Mouse (Mus musculus) testis, adult 2 months (tissue): ENCODE measurements around the gene Abcb8. TPM values are rescaled to one million over a fixed set of nuclear protein-coding genes. Genes with fewer than 3 reads are reported as not detected.

ENCODE experiments used
- H3K27ac ChIP-seq: fragments of 200-500 bp; 2 replicates; pipeline ENCODE4 v1.5.1; 2012; ENCODE audit warnings: low read depth, low read length; ENCODE audit not compliant: control insufficient read depth, insufficient read depth
- H3K27me3 ChIP-seq: fragments of 200-500 bp; 2 replicates; pipeline ENCODE4 v1.6.1; 2012; ENCODE audit warnings: mild to moderate bottlenecking, low read length, moderate library complexity; ENCODE audit not compliant: control insufficient read depth, insufficient read depth
- H3K36me3 ChIP-seq: fragments of 200-500 bp; 2 replicates; pipeline ENCODE4 v1.6.1; 2012; ENCODE audit warnings: mild to moderate bottlenecking, low read length; ENCODE audit not compliant: control insufficient read depth, insufficient read depth
- H3K4me1 ChIP-seq: fragments of 200-500 bp; 2 replicates; pipeline ENCODE4 v1.6.1; 2012; ENCODE audit warnings: low read length; ENCODE audit not compliant: control insufficient read depth, insufficient read depth
- H3K4me3 ChIP-seq: fragments of 200-500 bp; 2 replicates; pipeline ENCODE4 v1.5.1; 2012; ENCODE audit warnings: low read depth, mild to moderate bottlenecking, low read length, moderate library complexity, mixed read lengths; ENCODE audit not compliant: control insufficient read depth
- CTCF ChIP-seq: fragments of 200-500 bp; IDR thresholded peaks from 2 replicates; pipeline ENCODE4 v1.5.1; 2012; ENCODE audit warnings: low read depth, mild to moderate bottlenecking, inconsistent platforms, low read length, moderate library complexity; ENCODE audit not compliant: control insufficient read depth, insufficient read depth, insufficient replicate concordance
- POLR2A ChIP-seq: fragments of 200-500 bp; IDR thresholded peaks from 2 replicates; pipeline ENCODE4 v1.6.1; 2012; ENCODE audit warnings: low read depth, mild to moderate bottlenecking, inconsistent platforms, low read length, moderate library complexity; ENCODE audit not compliant: control insufficient read depth
- polyA plus RNA-seq: library from polyadenylated mRNA; depleted of rRNA; stranded (reverse); fragments of >200 nt; gene quantifications from 2 replicates; pipeline ENCODE4 v1.2.3, GENCODE M21; 2012

The Abcb8 gene
- polyA plus RNA-seq, 1 experiment: 28.1 TPM

DNA sequence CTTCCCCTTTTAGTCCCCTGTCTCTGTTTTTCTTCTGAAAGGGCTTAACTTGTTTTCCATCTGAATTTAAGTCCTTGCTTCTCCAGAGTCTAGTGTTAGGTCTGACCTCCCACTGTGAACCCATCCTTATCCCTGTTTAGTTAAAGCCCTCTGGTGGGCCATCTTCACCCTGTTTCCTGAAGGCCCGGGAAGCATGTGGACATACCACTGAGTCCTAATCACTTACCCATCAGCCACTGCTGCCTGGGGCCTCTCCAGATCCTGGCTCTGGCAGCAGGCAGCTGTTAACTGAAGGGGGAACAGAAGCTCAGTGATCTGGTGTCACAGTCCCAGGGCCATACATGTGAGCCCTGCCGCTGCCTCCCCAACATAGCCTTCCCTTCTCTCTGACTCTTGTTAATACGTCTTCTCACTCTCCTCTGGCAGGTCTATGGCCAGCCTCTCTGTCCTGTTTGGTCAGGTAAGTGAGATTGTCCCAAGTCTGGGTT is 12.0 kb downstream of the Abcb8 start:
- H3K4me3 ChIP-seq: no peak overlapping the region
- H3K27ac ChIP-seq: no peak overlapping the region
- TF ChIP-seq POLR2A (no peak), CTCF (no peak)
- H3K4me1 ChIP-seq: no peaks in the 10 kb centered on the region
- no peaks in the 10 kb centered on the region for H3K27me3 ChIP-seq
- H3K36me3 ChIP-seq: no peaks in the 10 kb centered on the region; the same call in none of the 2 replicates

DNA sequence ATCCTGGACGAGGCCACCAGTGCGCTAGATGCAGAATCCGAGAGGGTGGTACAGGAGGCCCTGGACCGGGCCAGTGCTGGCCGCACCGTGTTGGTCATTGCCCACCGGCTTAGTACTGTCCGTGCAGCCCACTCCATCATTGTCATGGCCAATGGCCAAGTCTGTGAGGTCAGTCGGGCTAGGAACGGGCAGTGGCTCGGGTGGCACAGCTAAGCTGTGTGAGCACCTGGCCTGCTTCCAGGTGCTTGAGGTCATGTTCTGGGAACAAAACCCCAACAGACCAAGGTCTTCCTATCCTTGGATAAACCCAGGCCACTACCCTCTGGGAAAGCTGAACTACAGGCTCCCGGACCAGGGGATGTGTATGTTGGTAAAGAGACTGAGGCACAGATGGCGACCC is 15.2 kb downstream of the Abcb8 start:
- H3K4me3 ChIP-seq: no peak overlapping the region
- H3K27ac ChIP-seq: no peak overlapping the region
- no peaks in the 10 kb centered on the region for H3K27me3 ChIP-seq
- H3K4me1 ChIP-seq: 0 out of 2 replicates have a peak, but pooled peaks cover 2% of the 10 kb centered on the region
- no peak for TF ChIP-seq CTCF
- no peak for TF ChIP-seq POLR2A
- H3K36me3 ChIP-seq: no peaks in the 10 kb centered on the region; the same call in 1 of the 2 replicates

DNA sequence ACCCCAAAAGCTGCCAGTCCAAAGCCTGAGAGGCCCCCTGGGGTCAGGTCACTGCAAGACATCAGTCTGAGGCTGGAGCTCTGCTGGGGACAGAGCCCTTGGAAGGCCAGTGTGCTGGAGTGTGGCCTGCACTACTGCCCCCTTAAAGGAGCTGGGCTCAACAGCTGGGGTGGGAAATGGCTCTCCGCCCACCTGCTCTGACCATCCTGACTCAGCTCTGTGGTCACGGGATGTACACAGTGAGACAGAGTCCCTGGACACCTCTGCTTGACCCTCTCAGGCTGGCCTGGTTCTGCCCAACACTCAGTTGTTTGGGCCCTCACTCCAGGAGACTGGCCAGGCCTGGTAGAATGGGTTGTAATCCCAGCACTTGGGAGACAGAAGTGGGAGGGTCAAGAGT is 16.0 kb downstream of the Abcb8 start:
- no peak for TF ChIP-seq CTCF
- TF ChIP-seq POLR2A: no peak
- Histone ChIP-seq H3K27me3 (no peaks in the 10 kb centered on the region), H3K4me1 (0 out of 2 replicates have a peak, but pooled peaks cover 2% of the 10 kb centered on the region), H3K27ac (no peak overlapping the region), H3K36me3 (no peaks in the 10 kb centered on the region; the same call in 1 of the 2 replicates), H3K4me3 (no peak overlapping the region)

DNA sequence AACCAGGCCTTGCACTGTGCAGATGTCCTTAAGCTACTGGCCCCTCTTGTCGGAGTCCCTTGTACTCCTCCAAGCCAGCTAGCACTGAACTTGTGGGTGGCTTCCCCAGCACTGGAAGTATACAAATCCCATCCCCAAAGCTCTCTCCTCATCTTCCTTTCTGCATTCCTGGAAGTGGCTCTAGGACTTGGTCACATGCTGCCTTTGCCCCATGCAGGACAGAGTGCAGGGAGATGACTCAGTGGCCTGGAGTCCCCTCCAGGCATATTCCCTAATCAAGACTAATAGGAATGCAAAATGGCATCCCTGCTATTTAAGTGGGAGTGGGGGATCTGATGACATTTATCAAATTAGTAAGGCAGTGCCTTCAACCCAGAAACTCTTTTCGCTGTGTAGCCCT is 18.6 kb downstream of the Abcb8 start:
- no peak overlapping the region for H3K27ac ChIP-seq
- H3K4me1 ChIP-seq: 0 out of 2 replicates have a peak, but pooled peaks cover 2% of the 10 kb centered on the region
- no peak for TF ChIP-seq CTCF
- no peak for TF ChIP-seq POLR2A
- no peaks in the 10 kb centered on the region; the same call in 1 of the 2 replicates for H3K36me3 ChIP-seq
- H3K27me3 ChIP-seq: no peaks in the 10 kb centered on the region
- H3K4me3 ChIP-seq: no peak overlapping the region

DNA sequence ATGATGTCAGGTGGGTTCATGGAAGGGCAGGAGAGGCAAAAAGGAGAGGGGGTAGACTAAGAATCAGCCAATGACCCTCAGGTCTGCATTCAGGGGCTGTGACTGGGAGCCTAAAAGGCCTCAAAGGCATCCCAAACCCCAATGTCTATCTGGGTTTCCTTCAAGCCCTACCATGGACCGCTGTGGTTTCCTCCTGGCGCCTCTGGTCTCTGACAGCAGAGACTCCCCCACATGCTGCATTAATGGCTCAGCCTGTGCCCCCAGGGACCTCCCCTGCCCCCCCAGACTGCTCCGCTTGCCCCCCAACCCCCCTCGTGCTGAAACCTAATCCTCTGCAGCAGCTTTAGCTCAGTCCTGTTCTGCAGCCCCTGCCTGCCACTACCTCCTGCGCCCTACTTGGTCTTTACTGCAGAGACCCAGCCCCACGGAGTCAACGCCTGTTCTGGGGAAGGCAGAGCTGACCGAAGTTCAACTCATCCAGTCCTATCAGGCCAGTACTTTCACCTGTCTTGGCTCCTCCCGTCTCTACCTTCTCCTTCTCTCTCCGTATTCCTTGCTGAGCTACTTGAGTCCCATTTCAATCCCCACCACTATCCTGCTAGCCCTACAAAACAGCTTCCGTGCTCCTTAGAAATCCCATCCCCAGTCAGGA is 19.7 kb downstream of the Abcb8 start, which contains the start of gene Asic3:
Gene Asic3, plus strand, starts transcription at position 351 of the 652 bp plus-strand sequence.
- Histone ChIP-seq H3K27me3 (no peaks in the 10 kb centered on the region), H3K4me1 (0 out of 2 replicates have a peak, but pooled peaks cover 2% of the 10 kb centered on the region), H3K4me3 (no peak within 1 kb of the TSS), H3K27ac (no peak within 1 kb of the TSS), H3K36me3 (no peaks in the 10 kb centered on the region; the same call in 1 of the 2 replicates)
- no peak for TF ChIP-seq CTCF

DNA sequence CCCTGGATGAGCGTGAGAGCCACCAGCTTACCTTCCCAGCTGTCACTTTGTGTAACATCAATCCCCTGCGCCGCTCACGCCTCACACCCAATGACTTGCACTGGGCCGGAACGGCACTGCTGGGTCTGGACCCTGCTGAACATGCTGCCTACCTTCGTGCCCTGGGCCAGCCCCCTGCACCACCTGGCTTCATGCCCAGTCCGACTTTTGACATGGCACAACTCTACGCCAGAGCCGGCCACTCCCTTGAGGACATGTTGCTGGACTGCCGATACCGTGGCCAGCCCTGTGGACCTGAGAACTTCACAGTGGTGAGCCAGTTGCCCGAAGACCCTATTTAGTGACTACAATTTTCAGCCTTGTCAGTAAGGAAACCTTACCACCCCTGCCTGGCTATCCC is 20.5 kb downstream of the Abcb8 start:
- H3K27me3 ChIP-seq: no peaks in the 10 kb centered on the region
- H3K36me3 ChIP-seq: no peaks in the 10 kb centered on the region; the same call in 1 of the 2 replicates
- no peak for TF ChIP-seq CTCF
- 0 out of 2 replicates have a peak, but pooled peaks have one; percentile 20 for TF ChIP-seq POLR2A
- 0 out of 2 replicates have a peak, but pooled peaks cover 2% of the 10 kb centered on the region for H3K4me1 ChIP-seq
- H3K4me3 ChIP-seq: no peak overlapping the region
- H3K27ac ChIP-seq: no peak overlapping the region

DNA sequence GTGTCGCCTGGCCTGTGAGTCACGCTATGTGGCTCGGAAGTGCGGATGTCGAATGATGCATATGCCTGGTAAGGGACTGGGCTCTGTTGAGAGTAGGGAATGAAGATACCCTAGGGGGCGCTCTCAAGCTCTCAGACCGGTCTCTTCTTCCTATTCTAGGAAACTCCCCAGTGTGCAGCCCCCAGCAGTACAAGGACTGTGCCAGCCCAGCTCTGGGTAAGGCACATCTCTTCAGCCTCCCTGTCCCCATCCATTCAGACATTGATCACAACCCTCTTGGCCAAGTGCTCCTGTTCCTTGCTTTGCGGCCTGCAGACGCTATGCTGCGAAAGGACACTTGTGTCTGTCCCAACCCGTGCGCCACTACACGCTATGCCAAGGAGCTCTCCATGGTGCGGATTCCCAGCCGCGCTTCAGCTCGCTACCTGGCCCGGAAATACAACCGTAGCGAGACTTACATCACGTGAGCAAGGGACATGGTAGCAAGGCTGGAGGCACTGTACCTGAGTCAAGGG is 22.8 kb downstream of the Abcb8 start:
- Histone ChIP-seq H3K27me3 (no peaks in the 10 kb centered on the region), H3K4me1 (0 out of 2 replicates have a peak, but pooled peaks cover 2% of the 10 kb centered on the region), H3K4me3 (no peak overlapping the region), H3K27ac (no peak overlapping the region), H3K36me3 (no peaks in the 10 kb centered on the region)
- TF ChIP-seq POLR2A: peak; percentile 18; the same call in 1 of the 2 replicates
- peak; percentile 21; the same call in 1 of the 2 replicates for TF ChIP-seq CTCF

DNA sequence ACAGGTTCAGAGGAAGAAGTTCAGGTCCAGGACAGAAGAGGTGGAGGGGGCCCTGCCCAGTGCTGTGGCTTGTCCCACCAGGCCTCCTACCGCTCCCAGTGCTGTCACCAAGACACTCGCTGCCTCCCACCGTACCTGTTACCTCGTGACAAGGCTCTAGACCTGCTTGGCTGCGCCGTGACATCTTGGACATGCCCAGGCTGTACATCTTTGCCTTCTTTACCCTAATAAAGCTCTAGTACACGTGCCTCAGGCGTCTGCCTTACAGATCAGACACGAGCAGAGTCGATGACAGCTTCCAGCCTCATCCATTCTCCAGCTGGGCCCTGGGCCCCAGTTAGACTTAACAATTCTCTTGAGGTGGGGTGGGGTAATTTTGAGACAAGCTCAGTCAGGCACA is 24.1 kb downstream of the Abcb8 start:
- no peak overlapping the region for H3K27ac ChIP-seq
- H3K27me3 ChIP-seq: no peaks in the 10 kb centered on the region
- H3K36me3 ChIP-seq: no peaks in the 10 kb centered on the region
- TF ChIP-seq CTCF (no peak), POLR2A (no peak)
- no peak overlapping the region for H3K4me3 ChIP-seq
- H3K4me1 ChIP-seq: 0 out of 2 replicates have a peak, but pooled peaks cover 2% of the 10 kb centered on the region
